Mouse (Mus musculus): Measurements from ENCODE around the gene Mgat5b.

Mgat5b gene

GRCm38 (mm10) chr11:116919186-116920020 lies 740 bp downstream of the Mgat5b start:
- no peak for DNase-seq (ENCODE audit: low read depth)

GRCm38 (mm10) chr11:116920746-116921145 lies 2.1 kb downstream of the Mgat5b start:
- DNase-seq (ENCODE audit: low read depth): no peak

- DNase-seq (ENCODE audit: low read depth): no peak
Observed at GRCm38 (mm10) chr11:116922058-116922457, 3.4 kb downstream of the Mgat5b start.

GRCm38 (mm10) chr11:116928031-116928430 lies 9.4 kb downstream of the Mgat5b start:
- no peak for DNase-seq (ENCODE audit: low read depth)

GRCm38 (mm10) chr11:116934862-116935261 lies 16.2 kb downstream of the Mgat5b start:
- DNase-seq (ENCODE audit: low read depth): no peak

GRCm38 (mm10) chr11:116935354-116935753 lies 16.7 kb downstream of the Mgat5b start:
- no peak for DNase-seq (ENCODE audit: low read depth)

- DNase-seq (ENCODE audit: low read depth): no peak
Observed at GRCm38 (mm10) chr11:116935917-116936316, 17.3 kb downstream of the Mgat5b start.

- DNase-seq (ENCODE audit: low read depth): no peak
Observed at GRCm38 (mm10) chr11:116937141-116937540, 18.5 kb downstream of the Mgat5b start.

GRCm38 (mm10) chr11:116940088-116940855 lies 21.6 kb downstream of the Mgat5b start:
- no peak for DNase-seq (ENCODE audit: low read depth)

- no peak for DNase-seq (ENCODE audit: low read depth)
Observed at GRCm38 (mm10) chr11:116944346-116944745, 25.7 kb downstream of the Mgat5b start.

GRCm38 (mm10) chr11:116949832-116950231 lies 31.2 kb downstream of the Mgat5b start:
- no peak for DNase-seq (ENCODE audit: low read depth)

GRCm38 (mm10) chr11:116951429-116951828 lies 32.8 kb downstream of the Mgat5b start:
- no peak for DNase-seq (ENCODE audit: low read depth)

GRCm38 (mm10) chr11:116954231-116955118 lies 35.8 kb downstream of the Mgat5b start:
- DNase-seq (ENCODE audit: low read depth): no peak

GRCm38 (mm10) chr11:116958601-116959000 lies 39.9 kb downstream of the Mgat5b start:
- no peak for DNase-seq (ENCODE audit: low read depth)

GRCm38 (mm10) chr11:116965061-116965460 lies 46.4 kb downstream of the Mgat5b start:
- DNase-seq (ENCODE audit: low read depth): no peak

GRCm38 (mm10) chr11:116965961-116966360 lies 47.3 kb downstream of the Mgat5b start:
- DNase-seq (ENCODE audit: low read depth): no peak

GRCm38 (mm10) chr11:116968586-116968985 lies 49.9 kb downstream of the Mgat5b start:
- no peak for DNase-seq (ENCODE audit: low read depth)

- DNase-seq (ENCODE audit: low read depth): no peak
Observed at GRCm38 (mm10) chr11:116969498-116969897, 50.8 kb downstream of the Mgat5b start.

- DNase-seq (ENCODE audit: low read depth): no peak
Observed at GRCm38 (mm10) chr11:116970847-116971246, 52.2 kb downstream of the Mgat5b start.

GRCm38 (mm10) chr11:116972828-116973227 lies 54.2 kb downstream of the Mgat5b start:
- DNase-seq (ENCODE audit: low read depth): no peak

- DNase-seq (ENCODE audit: low read depth): no peak
Observed at GRCm38 (mm10) chr11:116973508-116973907, 54.8 kb downstream of the Mgat5b start.

GRCm38 (mm10) chr11:116974341-116974740 lies 55.7 kb downstream of the Mgat5b start:
- no peak for DNase-seq (ENCODE audit: low read depth)

Data from c-Kit-positive CD71-positive TER-119-negative erythroid progenitor cells, embryonic 14.5 days (primary cell).